Mouse (Mus musculus): ENCODE results near the gene Klf16.

Gene Klf16

GRCm38 (mm10) chr10:80577195-80578130, at the start of gene Klf16:
Klf16 (minus strand) TSS chr10:80577321.
- CTCF ChIA-PET: interaction anchor here (0.6 to 0.9 kb wide), 2 partner anchors 16 to 124 kb away, joined by 3 read pairs; partner anchors contain the start of gene Rexo1

- CTCF ChIA-PET: no interaction called here
Observed at GRCm38 (mm10) chr10:80625764-80626163, 48.6 kb upstream of the Klf16 start.

GRCm38 (mm10) chr10:80623457-80624191, 46.5 kb upstream of the Klf16 start:
- CTCF ChIA-PET: interaction anchor here (1.0 to 3.5 kb wide), 2 partner anchors 12 to 22 kb away, joined by 3 to 12 read pairs; no protein-coding TSS in a partner anchor

GRCm38 (mm10) chr10:80622661-80623456, 45.7 kb upstream of the Klf16 start, which contains the start of gene Csnk1g2:
Csnk1g2 (plus strand) TSS chr10:80622838.
- CTCF ChIA-PET: interaction anchor here (0.9 to 3.5 kb wide), 2 partner anchors 11 to 57 kb away, joined by 3 to 12 read pairs; no protein-coding TSS in a partner anchor

- CTCF ChIA-PET: interaction anchor here (0.9 to 3.5 kb wide), 2 partner anchors 10 to 56 kb away, joined by 3 to 12 read pairs; no protein-coding TSS in a partner anchor
Observed at GRCm38 (mm10) chr10:80621940-80622660, 45.0 kb upstream of the Klf16 start.

- CTCF ChIA-PET: interaction anchor here (3.5 kb wide), 1 partner anchor 10 kb away, joined by 12 read pairs; no protein-coding TSS in a partner anchor
Observed at GRCm38 (mm10) chr10:80621690-80621939, 44.5 kb upstream of the Klf16 start.

- CTCF ChIA-PET: interaction anchor here (0.5 to 3.5 kb wide), 2 partner anchors 9 to 300 kb away, joined by 6 to 12 read pairs; no protein-coding TSS in a partner anchor
Observed at GRCm38 (mm10) chr10:80620796-80621689, 43.9 kb upstream of the Klf16 start.

- CTCF ChIA-PET: interaction anchor here (0.5 to 3.5 kb wide), 2 partner anchors 9 to 301 kb away, joined by 6 to 12 read pairs; no protein-coding TSS in a partner anchor
Observed at GRCm38 (mm10) chr10:80620365-80620764, 43.2 kb upstream of the Klf16 start.

- CTCF ChIA-PET: no interaction called here
Observed at GRCm38 (mm10) chr10:80619465-80620244, 42.5 kb upstream of the Klf16 start.

GRCm38 (mm10) chr10:80618181-80618580, 41.1 kb upstream of the Klf16 start:
- CTCF ChIA-PET: interaction anchor here (0.6 to 0.9 kb wide), 4 partner anchors 26 to 57 kb away, joined by 4 to 8 read pairs (median 4); no protein-coding TSS in a partner anchor

GRCm38 (mm10) chr10:80614351-80614750, 37.2 kb upstream of the Klf16 start:
- CTCF ChIA-PET: no interaction called here

- CTCF ChIA-PET: no interaction called here
Observed at GRCm38 (mm10) chr10:80613821-80614220, 36.7 kb upstream of the Klf16 start.

GRCm38 (mm10) chr10:80611905-80612304, 34.8 kb upstream of the Klf16 start:
- CTCF ChIA-PET: interaction anchor here (0.6 to 2.9 kb wide), 3 partner anchors 10 to 269 kb away, joined by 3 to 12 read pairs (median 3); partner anchors contain the start of gene Csnk1g2

GRCm38 (mm10) chr10:80611024-80611423, 33.9 kb upstream of the Klf16 start:
- CTCF ChIA-PET: interaction anchor here (0.5 to 2.9 kb wide), 6 partner anchors 10 to 133 kb away, joined by 3 to 12 read pairs (median 3); partner anchors contain the start of gene Csnk1g2

- CTCF ChIA-PET: interaction anchor here (1.1 to 2.9 kb wide), 5 partner anchors 9 to 134 kb away, joined by 3 to 12 read pairs (median 3); partner anchors contain the start of gene Csnk1g2
Observed at GRCm38 (mm10) chr10:80610116-80610785, 33.1 kb upstream of the Klf16 start.

- CTCF ChIA-PET: no interaction called here
Observed at GRCm38 (mm10) chr10:80609269-80609924, 32.3 kb upstream of the Klf16 start.

- CTCF ChIA-PET: interaction anchor here (0.6 kb wide), 1 partner anchor 109 kb away, joined by 3 read pairs; no protein-coding TSS in a partner anchor
Observed at GRCm38 (mm10) chr10:80608435-80608834, 31.3 kb upstream of the Klf16 start.

All from spleen, embryonic (tissue).